Mouse (Mus musculus) midbrain, embryonic 14.5 days (tissue): ENCODE measurements at regions not wholly inside any gene's neighbourhood (a gene's known extent, or its start where the extent isn't known, plus 50 kb on each side); places are given as distances from the start of the nearest gene placed in this dataset.

Experiments
- ATAC-seq: fragments of 200-750 bp; cut with Nextera tagmentation; 2 replicates; pipeline ENCODE4 v1.8.0; 2017; ENCODE audit warnings: moderate number of reproducible peaks, moderate library complexity; ENCODE audit not compliant: low FRiP score, low TSS enrichment
- DNase-seq: peaks from one replicate; pipeline ENCODE4 v3.0.0-alpha.2; 2015
- H3K27ac ChIP-seq: fragments of 300-500 bp; sonication (generic); replicated peaks from 2 replicates; pipeline ENCODE4 v1.5.1; 2014; ENCODE audit warnings: mild to moderate bottlenecking, low read depth, low read length, moderate library complexity
- H3K27me3 ChIP-seq: fragments of 300-500 bp; sonication (generic); 2 replicates; pipeline ENCODE4 v1.6.1; 2014; ENCODE audit warnings: low read length, control low read depth, mixed read lengths; ENCODE audit not compliant: control insufficient read depth, insufficient read depth
- H3K36me3 ChIP-seq: fragments of 300-500 bp; sonication (generic); 2 replicates; pipeline ENCODE4 v1.6.1; 2014; ENCODE audit warnings: low read length, control low read depth; ENCODE audit not compliant: control insufficient read depth, insufficient read depth
- H3K4me1 ChIP-seq: fragments of 300-500 bp; sonication (generic); 2 replicates; pipeline ENCODE4 v1.6.1; 2014; ENCODE audit warnings: mild to moderate bottlenecking, antibody characterized with exemption, low read length, control low read depth; ENCODE audit not compliant: control insufficient read depth, insufficient read depth
- H3K4me2 ChIP-seq: fragments of 300-500 bp; sonication (generic); 2 replicates; pipeline ENCODE4 v1.6.1; 2014; ENCODE audit warnings: mild to moderate bottlenecking, low read length, moderate library complexity
- H3K4me3 ChIP-seq: fragments of 300-500 bp; sonication (generic); replicated peaks from 2 replicates; pipeline ENCODE4 v1.5.1; 2014; ENCODE audit warnings: low read depth, low read length
- H3K9ac ChIP-seq: fragments of 300-500 bp; sonication (generic); replicated peaks from 2 replicates; pipeline ENCODE4 v1.6.1; 2014; ENCODE audit warnings: mild to moderate bottlenecking, low read length, moderate library complexity
- H3K9me3 ChIP-seq: fragments of 300-500 bp; sonication (generic); 2 replicates; pipeline ENCODE4 v1.6.1; 2016; ENCODE audit warnings: low read length, control low read depth, mixed read lengths; ENCODE audit not compliant: control insufficient read depth
- WGBS: fragments of 180-500 bp; shearing (Covaris S2); extraction: QIAGEN DNeasy Blood & Tissue Kit; methylation state at CpG from one replicate; pipeline ENCODE4 v1.1.7; 2014; 5-methylcytosine and 5-hydroxymethylcytosine counted together

DNA sequence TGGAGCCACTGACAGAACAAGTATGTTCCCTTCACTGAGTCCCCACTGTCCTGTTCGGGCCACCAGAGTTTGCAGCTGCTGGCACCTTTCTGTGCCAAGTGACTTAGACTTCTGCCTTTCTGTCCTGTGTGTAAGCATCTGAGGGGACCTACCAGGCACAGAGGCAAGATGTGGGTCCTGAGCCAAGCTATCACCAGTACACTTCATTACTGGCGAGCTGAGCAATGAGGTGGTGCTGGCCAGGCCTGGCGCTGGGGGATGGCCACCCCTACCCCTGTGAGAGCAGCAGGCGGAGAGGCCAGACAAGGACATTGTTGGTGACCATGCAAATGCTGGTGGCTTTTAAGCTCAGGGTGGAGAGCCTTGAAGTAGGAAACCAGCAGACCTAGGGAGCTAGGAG lies 87.6 kb upstream of the Mrps6 start:
- Histone ChIP-seq H3K4me2 (no peak overlapping the region), H3K27ac (no peak overlapping the region), H3K4me3 (no peak overlapping the region), H3K4me1 (no peaks in the 10 kb centered on the region), H3K27me3 (no peaks in the 10 kb centered on the region), H3K36me3 (no peaks in the 10 kb centered on the region), H3K9me3 (no peaks in the 10 kb centered on the region), H3K9ac (no peak overlapping the region)
- ATAC-seq (no peak), DNase-seq (no peak)
- 93% methylated on average over 4 of the region's 4 CpGs for WGBS

DNA sequence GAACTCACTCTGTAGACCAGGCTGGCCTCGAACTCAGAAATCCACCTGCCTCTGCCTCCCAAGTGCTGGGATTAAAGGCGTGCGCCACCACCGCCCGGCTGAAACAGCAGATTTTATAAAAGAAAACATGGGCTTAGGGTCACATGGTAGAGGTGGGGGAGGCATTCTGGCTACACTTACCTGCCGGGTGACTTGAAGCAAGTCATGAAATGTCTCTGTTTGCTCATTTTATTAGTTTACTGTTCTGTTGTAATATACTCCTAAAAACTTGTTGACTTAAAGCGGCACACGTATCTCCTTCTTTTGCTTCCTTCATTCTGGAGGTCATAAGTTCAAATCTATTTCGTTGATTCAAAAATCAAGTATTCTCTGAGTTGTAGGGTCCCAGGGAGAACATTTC lies 84.9 kb upstream of the Mrps6 start:
- Histone ChIP-seq H3K36me3 (no peaks in the 10 kb centered on the region), H3K4me3 (no peak overlapping the region), H3K9me3 (no peaks in the 10 kb centered on the region), H3K27me3 (no peaks in the 10 kb centered on the region), H3K27ac (no peak overlapping the region), H3K4me2 (no peak overlapping the region), H3K4me1 (no peaks in the 10 kb centered on the region), H3K9ac (no peak overlapping the region)
- WGBS = 94% methylated on average over 8 of the region's 9 CpGs
- no peak for DNase-seq
- ATAC-seq = no peak

DNA sequence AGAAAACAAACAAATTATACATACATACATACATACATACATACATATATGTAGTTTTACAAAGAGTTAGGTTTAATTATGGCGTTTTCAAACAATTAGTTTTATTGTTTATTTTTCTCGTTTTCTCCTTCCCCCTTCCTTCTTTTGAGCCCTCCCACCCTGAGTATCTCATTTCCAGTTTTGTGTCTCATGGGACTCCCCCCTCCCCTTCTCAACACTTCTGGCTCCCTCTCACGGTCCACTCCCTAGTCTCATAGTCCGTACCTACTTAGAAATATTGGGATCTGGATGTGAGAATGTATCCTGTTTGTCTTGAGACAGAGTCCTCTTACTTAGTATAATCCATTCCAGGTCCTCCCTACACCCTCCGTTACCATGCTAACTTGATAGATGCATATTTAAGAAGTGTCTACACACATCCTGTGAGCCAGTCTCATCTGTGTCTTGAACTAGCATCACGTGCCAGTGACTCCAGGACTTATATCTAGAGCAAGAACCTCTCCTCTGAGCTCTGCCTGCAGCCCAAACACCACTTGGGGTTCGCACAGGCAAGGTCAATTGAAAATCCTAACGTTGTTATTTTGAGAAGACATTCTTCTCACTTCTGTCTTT lies 81.8 kb upstream of the Mrps6 start:
- ATAC-seq = no peak
- DNase-seq = no peak
- Histone ChIP-seq H3K27me3 (no peaks in the 10 kb centered on the region), H3K9ac (no peak overlapping the region), H3K9me3 (no peaks in the 10 kb centered on the region), H3K4me1 (no peaks in the 10 kb centered on the region), H3K27ac (no peak overlapping the region), H3K4me3 (no peak overlapping the region), H3K4me2 (no peak overlapping the region), H3K36me3 (no peaks in the 10 kb centered on the region)
- 79% methylated on average over 8 of the region's 8 CpGs for WGBS

DNA sequence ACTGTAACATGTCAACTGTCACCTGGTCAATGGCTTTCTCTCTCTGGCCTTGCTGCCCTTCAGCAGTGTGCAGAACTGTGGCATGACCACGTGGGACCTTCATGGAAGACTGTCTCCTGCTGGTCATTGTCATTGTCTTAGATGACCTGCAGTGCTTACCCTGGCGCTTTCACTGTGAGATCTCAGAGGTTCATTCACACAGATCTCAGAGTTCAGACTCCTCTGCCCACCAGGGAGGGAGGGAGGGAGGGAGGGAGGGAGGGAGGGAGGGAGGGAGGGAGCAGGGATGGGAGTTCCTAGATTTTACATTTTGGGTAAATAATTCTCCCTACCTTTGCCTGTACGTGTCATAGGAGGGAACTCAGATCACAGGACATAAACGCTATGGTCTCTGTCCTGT lies 79.6 kb upstream of the Mrps6 start:
- Histone ChIP-seq H3K4me2 (no peak overlapping the region), H3K27me3 (no peaks in the 10 kb centered on the region), H3K4me3 (no peak overlapping the region), H3K9me3 (no peaks in the 10 kb centered on the region), H3K4me1 (no peaks in the 10 kb centered on the region), H3K36me3 (no peaks in the 10 kb centered on the region), H3K27ac (no peak overlapping the region), H3K9ac (no peak overlapping the region)
- WGBS = 19% methylated on average over 4 of the region's 4 CpGs
- ATAC-seq (no peak), DNase-seq (no peak)

DNA sequence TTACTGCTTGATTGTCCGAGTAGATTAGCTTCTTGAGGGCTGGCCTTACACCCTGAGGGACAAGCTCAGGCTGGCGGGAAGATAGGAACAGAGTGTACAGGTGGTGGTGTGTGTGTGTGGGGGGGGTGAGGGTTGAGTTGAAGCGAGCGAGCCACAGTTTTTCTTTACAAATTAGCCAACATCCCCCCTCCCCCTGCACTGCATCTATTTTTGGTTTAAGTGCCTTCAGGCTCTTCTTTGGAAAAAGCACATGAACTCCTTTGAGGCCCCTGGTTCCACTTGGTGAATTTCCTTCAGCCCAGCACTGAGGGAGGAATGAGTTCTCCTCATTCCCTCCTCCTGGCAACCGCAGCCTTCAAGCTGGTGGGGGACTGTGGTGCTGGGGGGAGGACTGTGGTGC lies 79.2 kb upstream of the Mrps6 start:
- 18% methylated on average over 5 of the region's 5 CpGs for WGBS
- no peak overlapping the region for H3K9ac ChIP-seq
- H3K27me3 ChIP-seq = no peaks in the 10 kb centered on the region
- no peak overlapping the region for H3K4me3 ChIP-seq
- H3K9me3 ChIP-seq = no peaks in the 10 kb centered on the region
- DNase-seq = peak; percentile 19
- H3K4me2 ChIP-seq = no peak overlapping the region
- H3K4me1 ChIP-seq = no peaks in the 10 kb centered on the region
- no peak for ATAC-seq
- no peak overlapping the region for H3K27ac ChIP-seq
- H3K36me3 ChIP-seq = no peaks in the 10 kb centered on the region

DNA sequence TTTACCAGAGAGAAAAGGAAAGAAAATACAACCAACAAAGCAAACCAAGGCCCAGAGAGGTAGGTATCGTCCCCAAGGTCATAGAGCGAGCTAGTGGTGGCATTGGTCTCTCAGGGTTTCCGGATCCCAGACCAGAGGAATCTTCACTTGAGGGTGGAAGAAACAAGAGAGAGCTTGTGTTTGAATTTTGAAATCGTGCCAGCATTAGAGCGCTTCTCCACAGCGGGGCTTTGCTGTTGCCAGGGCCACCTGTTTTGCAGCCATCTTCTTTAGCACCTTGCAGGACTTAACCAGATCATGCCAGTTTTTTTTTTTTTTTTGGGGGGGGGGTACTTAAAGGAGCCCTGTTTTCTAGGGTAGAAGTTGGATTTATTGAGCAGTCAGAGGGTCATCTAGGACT lies 77.6 kb upstream of the Mrps6 start:
- WGBS = 78% methylated on average over 6 of the region's 6 CpGs
- H3K9ac ChIP-seq = no peak overlapping the region
- H3K4me1 ChIP-seq = no peaks in the 10 kb centered on the region
- H3K27me3 ChIP-seq = no peaks in the 10 kb centered on the region
- H3K36me3 ChIP-seq = no peaks in the 10 kb centered on the region
- no peak overlapping the region for H3K4me2 ChIP-seq
- no peaks in the 10 kb centered on the region for H3K9me3 ChIP-seq
- DNase-seq = no peak
- H3K27ac ChIP-seq = no peak overlapping the region
- H3K4me3 ChIP-seq = no peak overlapping the region
- ATAC-seq = no peak

DNA sequence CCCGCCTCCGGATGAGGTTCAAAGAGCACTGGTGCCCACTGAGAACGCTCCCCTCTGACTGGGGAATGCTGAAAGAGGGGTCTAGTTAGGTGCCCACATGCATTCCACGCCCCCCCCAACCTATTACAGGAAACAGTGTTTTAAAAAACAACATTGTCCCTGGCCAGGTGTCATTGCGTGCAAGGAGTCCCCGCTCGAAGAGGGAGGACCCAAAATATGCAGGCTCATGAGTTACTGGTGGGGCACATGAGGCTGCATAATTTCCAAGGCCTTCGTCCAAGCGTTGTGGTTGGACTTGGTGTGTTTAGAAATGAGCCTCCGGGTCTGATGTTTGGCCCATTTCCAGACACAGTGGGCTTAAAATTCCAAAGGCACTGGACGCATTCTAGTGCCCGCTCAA lies 72.9 kb upstream of the Mrps6 start:
- Histone ChIP-seq H3K4me2 (no peak overlapping the region), H3K27ac (no peak overlapping the region), H3K9me3 (no peaks in the 10 kb centered on the region), H3K4me3 (no peak overlapping the region), H3K27me3 (no peaks in the 10 kb centered on the region), H3K36me3 (no peaks in the 10 kb centered on the region), H3K9ac (no peak overlapping the region), H3K4me1 (no peaks in the 10 kb centered on the region)
- no peak for DNase-seq
- ATAC-seq = no peak
- WGBS = 93% methylated on average over 12 of the region's 12 CpGs

- ATAC-seq (no peak), DNase-seq (no peak)
- no peaks in the 10 kb centered on the region for H3K36me3 ChIP-seq
- H3K27ac ChIP-seq = no peak overlapping the region
- no peaks in the 10 kb centered on the region for H3K9me3 ChIP-seq
- H3K9ac ChIP-seq = no peak overlapping the region
- WGBS = 88% methylated on average over 4 of the region's 4 CpGs
- H3K4me2 ChIP-seq = no peak overlapping the region
- no peak overlapping the region for H3K4me3 ChIP-seq
- H3K27me3 ChIP-seq = no peaks in the 10 kb centered on the region
- no peaks in the 10 kb centered on the region for H3K4me1 ChIP-seq
Observed at GRCm38 (mm10) chr16:91989332-91989731, 68.7 kb upstream of the Mrps6 start.

GRCm38 (mm10) chr16:91995459-91996190 lies 62.4 kb upstream of the Mrps6 start:
- no peak overlapping the region for H3K9ac ChIP-seq
- peak; percentile 64 for DNase-seq

More at GRCm38 (mm10) chr16:91995459-91996190, 62.4 kb upstream of the Mrps6 start:
- H3K4me2 ChIP-seq = peak overlapping the region; percentile 27; the same call in 1 of the 2 replicates
- no peaks in the 10 kb centered on the region for H3K36me3 ChIP-seq
- no peaks in the 10 kb centered on the region for H3K27me3 ChIP-seq
- H3K4me3 ChIP-seq = no peak overlapping the region
- no peaks in the 10 kb centered on the region for H3K4me1 ChIP-seq
- no peak for ATAC-seq
- no peaks in the 10 kb centered on the region for H3K9me3 ChIP-seq
- WGBS = 34% methylated on average over 13 of the region's 13 CpGs
- H3K27ac ChIP-seq = no peak overlapping the region
